Mouse (Mus musculus) central nervous system, embryonic 18 days (tissue): ENCODE results near the gene Gm11938. TPM values are rescaled to one million over a fixed set of nuclear protein-coding genes. Genes with fewer than 3 reads are reported as not detected.

Experiments used
- polyA plus RNA-seq: library from polyadenylated mRNA; depleted of rRNA; stranded (reverse); fragments of >200 nt; gene quantifications from 2 replicates; pipeline ENCODE4 v1.2.3, GENCODE M21; 2012; rRNA removed

The Gm11938 gene
- polyA plus RNA-seq: not detected in 2 replicates

GRCm38 (mm10) chr11:99603208-99603607 lies at the start of gene Gm11938:
Gene Gm11938, minus strand, starts transcription at chr11:99603308.

GRCm38 (mm10) chr11:99650136-99650535 lies 47.0 kb upstream of the Gm11938 start, which contains the start of gene Gm11555:
Gene Gm11555, minus strand, starts transcription at chr11:99650236.

GRCm38 (mm10) chr11:99643635-99644139 lies 40.6 kb upstream of the Gm11938 start, which contains the start of gene Krtap4-7:
Gene Krtap4-7, minus strand, starts transcription at chr11:99644089.

GRCm38 (mm10) chr11:99634653-99635134 lies 31.6 kb upstream of the Gm11938 start, which contains the start of gene Krtap4-2:
Gene Krtap4-2, minus strand, starts transcription at chr11:99635084.

GRCm38 (mm10) chr11:99628138-99628537 lies 25.0 kb upstream of the Gm11938 start, which contains the start of gene Krtap4-1:
Gene Krtap4-1, minus strand, starts transcription at chr11:99628238.

GRCm38 (mm10) chr11:99620335-99620734 lies 17.2 kb upstream of the Gm11938 start, which contains the start of gene Gm11562:
Gene Gm11562, minus strand, starts transcription at chr11:99620435.

GRCm38 (mm10) chr11:99614796-99615363 lies 11.8 kb upstream of the Gm11938 start, which contains the start of gene Krtap2-4:
Gene Krtap2-4, minus strand, starts transcription at chr11:99614846.

GRCm38 (mm10) chr11:99610089-99610488 lies 7.0 kb upstream of the Gm11938 start, which contains the start of gene Gm11937:
Gene Gm11937, minus strand, starts transcription at chr11:99610189.

GRCm38 (mm10) chr11:99597742-99598141 lies 5.4 kb downstream of the Gm11938 start, which contains the start of gene Krtap9-3:
Gene Krtap9-3, minus strand, starts transcription at chr11:99598105.

GRCm38 (mm10) chr11:99590981-99591380 lies 12.1 kb downstream of the Gm11938 start, which contains the start of gene Krtap1-3:
Gene Krtap1-3, minus strand, starts transcription at chr11:99591339.

GRCm38 (mm10) chr11:99583245-99583704 lies 19.8 kb downstream of the Gm11938 start, which contains the start of gene Krtap1-4:
Gene Krtap1-4, minus strand, starts transcription at chr11:99583654.

GRCm38 (mm10) chr11:99580636-99581035 lies 22.5 kb downstream of the Gm11938 start, which contains the start of gene Krtap1-5:
Gene Krtap1-5, minus strand, starts transcription at chr11:99581016.

GRCm38 (mm10) chr11:99566530-99566929 lies 36.6 kb downstream of the Gm11938 start, which contains the start of gene Krtap3-1:
Gene Krtap3-1, minus strand, starts transcription at chr11:99566630.

GRCm38 (mm10) chr11:99559366-99559765 lies 43.7 kb downstream of the Gm11938 start, which contains the start of gene Gm11939:
Gene Gm11939, minus strand, starts transcription at chr11:99559466.

GRCm38 (mm10) chr11:99556753-99557152 lies 46.4 kb downstream of the Gm11938 start, which contains the start of gene Krtap3-2:
Gene Krtap3-2, minus strand, starts transcription at chr11:99556853.

Other genes with a start within 250 kb of the Gm11938 start
- gene Krt28, start 228.4 kb downstream of the Gm11938 start, polyA plus RNA-seq: 0.28 and 0.29 TPM in 2 replicates
- 12.8 and 13.8 TPM in 2 replicates for gene Krt10, start 213.9 kb downstream of the Gm11938 start, polyA plus RNA-seq
- gene Krt12, start 181.0 kb downstream of the Gm11938 start, polyA plus RNA-seq: 0.35 and 0.52 TPM in 2 replicates
- 0.09 TPM in 1 of 2 replicates, not detected in the other for gene Krt20, start 165.2 kb downstream of the Gm11938 start, polyA plus RNA-seq
- gene Krt23, start 110.2 kb downstream of the Gm11938 start, polyA plus RNA-seq: 0.06 and 0.16 TPM in 2 replicates
- gene Krt39, start 82.0 kb downstream of the Gm11938 start, polyA plus RNA-seq: not detected in 2 replicates
- not detected in 2 replicates for gene Krt40, start 60.1 kb downstream of the Gm11938 start, polyA plus RNA-seq
- not detected in 2 replicates for gene Krtap3-3, start 52.4 kb downstream of the Gm11938 start, polyA plus RNA-seq
- not detected in 2 replicates for gene Krtap3-2, start 46.5 kb downstream of the Gm11938 start, polyA plus RNA-seq
- not detected in 2 replicates for gene Gm11939, start 43.8 kb downstream of the Gm11938 start, polyA plus RNA-seq
- gene Krtap3-1, start 36.7 kb downstream of the Gm11938 start, polyA plus RNA-seq: not detected in 2 replicates
- gene Krtap1-5, start 22.3 kb downstream of the Gm11938 start, polyA plus RNA-seq: not detected in 2 replicates
- gene Krtap1-4, start 19.7 kb downstream of the Gm11938 start, polyA plus RNA-seq: not detected in 2 replicates
- gene Krtap1-3, start 12.0 kb downstream of the Gm11938 start, polyA plus RNA-seq: not detected in 2 replicates
- gene Krtap9-3, start 5.2 kb downstream of the Gm11938 start, polyA plus RNA-seq: not detected in 2 replicates
- gene Gm11937, start 6.9 kb upstream of the Gm11938 start, polyA plus RNA-seq: not detected in 2 replicates
- not detected in 2 replicates for gene Krtap2-4, start 11.5 kb upstream of the Gm11938 start, polyA plus RNA-seq
- gene Gm11562, start 17.1 kb upstream of the Gm11938 start, polyA plus RNA-seq: not detected in 2 replicates
- not detected in 2 replicates for gene Krtap4-1, start 24.9 kb upstream of the Gm11938 start, polyA plus RNA-seq
- not detected in 2 replicates for gene Krtap4-2, start 31.8 kb upstream of the Gm11938 start, polyA plus RNA-seq
- not detected in 2 replicates for gene Krtap4-7, start 40.8 kb upstream of the Gm11938 start, polyA plus RNA-seq
- not detected in 2 replicates for gene Gm11555, start 46.9 kb upstream of the Gm11938 start, polyA plus RNA-seq
- not detected in 2 replicates for gene Gm11563, start 55.7 kb upstream of the Gm11938 start, polyA plus RNA-seq
- gene Krtap4-6, start 62.7 kb upstream of the Gm11938 start, polyA plus RNA-seq: not detected in 2 replicates
- not detected in 2 replicates for gene Gm14190, start 87.4 kb upstream of the Gm11938 start, polyA plus RNA-seq
- not detected in 2 replicates for gene Gm14180, start 131.0 kb upstream of the Gm11938 start, polyA plus RNA-seq
- gene Gm11595, start 169.6 kb upstream of the Gm11938 start, polyA plus RNA-seq: not detected in 2 replicates
- gene Krtap4-8, start 177.4 kb upstream of the Gm11938 start, polyA plus RNA-seq: not detected in 2 replicates
- gene Krtap4-9, start 181.9 kb upstream of the Gm11938 start, polyA plus RNA-seq: not detected in 2 replicates
- not detected in 2 replicates for gene Gm11596, start 190.2 kb upstream of the Gm11938 start, polyA plus RNA-seq
- 0.07 TPM in 1 of 2 replicates, not detected in the other for gene Gm11569, start 195.6 kb upstream of the Gm11938 start, polyA plus RNA-seq
- not detected in 2 replicates for gene Gm11554, start 201.1 kb upstream of the Gm11938 start, polyA plus RNA-seq
- gene Krtap4-13, start 206.6 kb upstream of the Gm11938 start, polyA plus RNA-seq: not detected in 2 replicates
- not detected in 2 replicates for gene Gm11564, start 212.4 kb upstream of the Gm11938 start, polyA plus RNA-seq
- not detected in 2 replicates for gene 2300003K06Rik, start 234.8 kb upstream of the Gm11938 start, polyA plus RNA-seq
- gene Krtap4-16, start 248.3 kb upstream of the Gm11938 start, polyA plus RNA-seq: not detected in 2 replicates